Mouse (Mus musculus) neutrophil, adult 5-6 weeks (primary cell): ENCODE data around the gene Slc25a53. TPM values are rescaled to one million over a fixed set of nuclear protein-coding genes. Genes with fewer than 3 reads are reported as not detected.

ENCODE experiments used
- ATAC-seq: fragments of 151-379, 151-347 bp; 2 replicates; pipeline ENCODE4 v1.8.0; 2017; ENCODE audit warnings: mild to moderate bottlenecking, moderate TSS enrichment; ENCODE audit not compliant: insufficient number of reproducible peaks, poor library complexity, low FRiP score, severe bottlenecking; ENCODE audit errors: extremely low read depth
- total RNA-seq: library from RNA; stranded (forward); fragments of 200-1000 nt; gene quantifications from 2 replicates; pipeline ENCODE4 v1.2.3, GENCODE M21; 2017

The Slc25a53 gene
- total RNA-seq, result 18.8 and 24.4 TPM in 2 replicates

- ATAC-seq, result peak; percentile 98
Measured at GRCm38 (mm10) chrX:137038000-137038483, at the start of gene Slc25a53. Gene Slc25a53, minus strand, starts transcription at chrX:137038302.

DNA sequence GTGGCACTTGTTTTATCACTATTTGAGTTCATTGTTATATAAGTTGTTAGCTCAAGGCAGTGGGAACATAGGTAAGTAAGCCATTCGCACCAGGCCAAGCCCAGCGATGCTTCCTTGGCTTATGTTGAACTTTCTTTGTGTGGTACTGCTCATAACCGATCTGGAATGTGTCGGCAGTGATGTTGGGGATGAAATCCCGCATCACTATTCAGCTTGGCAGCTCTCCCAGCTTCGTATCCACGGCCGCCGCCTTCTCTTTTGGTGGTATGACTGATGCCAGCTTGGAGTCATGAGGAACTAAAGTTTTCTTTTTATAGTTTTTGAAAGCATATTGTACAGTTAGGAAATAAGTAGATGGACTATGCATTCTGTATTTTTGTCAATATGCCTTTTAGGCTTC, 25.1 kb upstream of the Slc25a53 start:
- no peak for ATAC-seq

GRCm38 (mm10) chrX:137049425-137050225, 11.5 kb upstream of the Slc25a53 start, which contains the start of gene Fam199x:
Gene Fam199x, plus strand, starts transcription at chrX:137049594.
- peak; percentile 100 for ATAC-seq

- ATAC-seq, result no peak
Measured at GRCm38 (mm10) chrX:137049060-137049424, 10.9 kb upstream of the Slc25a53 start.

- no peak for ATAC-seq
Measured at GRCm38 (mm10) chrX:137038502-137038901, 400 bp upstream of the Slc25a53 start.

DNA sequence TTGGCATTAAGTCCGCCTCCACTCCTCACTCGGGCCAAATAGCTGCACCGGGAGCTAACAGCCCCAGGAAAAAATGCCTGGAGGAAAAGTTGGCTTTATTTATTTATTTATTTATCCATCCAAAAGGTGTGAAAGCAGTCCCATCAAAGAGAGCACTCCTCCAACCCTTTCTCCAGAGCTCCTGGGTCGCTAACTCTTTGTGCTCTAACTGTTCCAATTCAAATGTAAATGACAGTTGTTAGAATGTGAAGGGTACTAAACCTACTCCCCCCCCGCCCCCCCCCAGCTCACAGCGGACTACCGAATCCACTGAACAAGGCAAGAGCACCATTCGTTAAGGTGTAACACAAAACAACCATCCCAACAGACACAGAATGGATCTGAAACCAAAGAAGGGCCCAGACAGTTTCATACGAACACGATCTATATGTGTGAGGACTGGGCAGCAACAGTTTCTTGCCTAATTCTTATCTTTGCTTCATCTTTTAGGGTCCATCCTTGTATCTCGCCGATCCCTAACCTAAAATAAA, 567 bp downstream of the Slc25a53 start:
- no peak for ATAC-seq

DNA sequence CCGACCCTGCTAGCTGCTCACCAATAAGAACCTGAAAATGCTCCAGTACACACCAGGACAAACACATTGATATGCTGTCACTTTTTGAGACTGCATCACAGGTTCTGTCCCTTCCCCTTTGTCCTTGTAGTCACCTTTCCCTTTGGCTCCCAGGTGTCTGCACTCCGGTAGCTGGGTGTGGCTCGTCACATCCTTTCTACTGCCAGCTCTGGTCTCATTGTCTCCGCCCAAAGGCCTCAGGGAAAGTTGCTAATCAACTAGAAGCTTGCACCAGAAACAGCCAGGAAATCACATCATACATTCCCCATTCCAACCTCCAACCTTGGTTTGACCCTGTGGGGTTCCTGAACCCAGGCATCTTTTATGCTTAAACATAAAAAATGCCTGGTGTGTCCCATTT, 3.8 kb downstream of the Slc25a53 start:
- no peak for ATAC-seq

DNA sequence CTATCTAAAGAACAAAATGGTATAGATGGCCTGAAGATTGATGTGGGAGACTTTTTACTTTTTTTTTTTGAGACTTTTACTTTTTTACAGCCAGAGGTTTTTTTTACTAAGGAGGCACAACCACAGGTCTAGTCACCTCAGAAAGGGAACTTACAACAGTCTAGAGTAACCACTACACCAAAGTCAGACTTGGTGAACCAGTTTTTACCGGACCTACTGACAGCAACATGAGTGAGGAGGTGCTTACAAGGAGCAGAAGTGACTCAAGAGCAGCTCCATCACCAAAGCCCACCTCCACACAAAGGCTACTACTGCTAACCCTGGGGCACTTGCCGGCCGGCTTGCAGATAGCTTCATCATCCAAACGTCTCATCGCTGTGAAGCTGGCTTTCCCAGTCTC, 6.4 kb downstream of the Slc25a53 start:
- ATAC-seq, result no peak

DNA sequence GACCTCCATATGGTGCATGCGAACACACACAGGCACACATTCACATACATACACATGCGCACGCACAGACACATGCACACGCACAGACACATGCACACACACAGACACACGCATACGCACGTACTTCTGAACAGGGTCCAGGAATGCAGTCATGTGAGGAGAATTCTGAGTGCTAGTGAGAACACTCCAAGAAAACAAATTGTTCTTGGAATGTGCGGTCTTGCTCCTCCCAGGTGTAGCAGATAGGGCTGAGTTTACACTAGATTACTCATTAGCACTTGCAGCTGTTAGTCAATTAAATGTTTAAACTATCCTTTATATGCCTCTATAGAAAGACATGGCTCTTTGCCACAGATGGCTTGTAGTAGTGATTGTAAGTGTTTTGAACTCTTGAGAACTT, 7.2 kb downstream of the Slc25a53 start:
- no peak for ATAC-seq

DNA sequence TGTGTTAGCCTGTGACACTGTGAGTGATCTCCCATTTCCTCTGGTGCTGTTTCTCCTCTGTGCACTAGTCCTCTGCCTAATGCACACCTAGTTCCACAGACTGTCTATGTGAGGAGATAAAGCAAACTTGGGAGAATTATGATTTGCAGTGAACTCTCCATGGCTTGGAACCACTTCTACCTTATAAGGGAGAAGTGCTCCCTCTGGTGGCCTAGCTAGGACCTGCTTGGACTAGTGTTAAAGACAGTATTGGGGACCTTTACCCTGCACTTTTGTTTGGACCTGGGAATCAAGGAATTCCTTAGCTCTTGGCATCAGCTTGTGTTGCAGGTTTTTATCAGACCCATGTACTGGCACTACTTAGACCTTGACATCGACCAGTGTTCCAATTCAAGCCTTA, 18.8 kb downstream of the Slc25a53 start:
- ATAC-seq, result peak; percentile 66; the same call in 1 of the 2 replicates

DNA sequence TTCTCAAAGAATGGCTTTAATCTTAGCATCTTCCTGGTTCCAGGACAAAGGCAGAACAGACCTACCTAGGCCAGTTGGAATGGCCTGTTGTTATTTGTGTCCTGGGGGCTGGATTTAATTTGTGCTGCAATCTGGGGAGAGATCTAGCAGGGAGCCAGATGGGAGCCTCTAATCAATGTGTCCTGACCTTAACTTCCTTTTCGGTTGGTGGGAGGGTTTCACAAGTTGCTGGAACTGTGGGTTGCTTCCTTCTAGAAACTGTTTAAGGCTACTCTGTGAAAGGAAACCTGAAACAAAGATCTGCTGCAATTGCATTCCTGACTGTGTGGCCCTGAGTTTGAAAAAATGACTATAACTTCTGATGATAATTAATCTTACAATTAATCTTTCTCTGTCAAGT, 20.4 kb downstream of the Slc25a53 start:
- no peak for ATAC-seq

GRCm38 (mm10) chrX:137015099-137015709, 22.9 kb downstream of the Slc25a53 start:
- ATAC-seq, result peak; percentile 81; the same call in 1 of the 2 replicates

DNA sequence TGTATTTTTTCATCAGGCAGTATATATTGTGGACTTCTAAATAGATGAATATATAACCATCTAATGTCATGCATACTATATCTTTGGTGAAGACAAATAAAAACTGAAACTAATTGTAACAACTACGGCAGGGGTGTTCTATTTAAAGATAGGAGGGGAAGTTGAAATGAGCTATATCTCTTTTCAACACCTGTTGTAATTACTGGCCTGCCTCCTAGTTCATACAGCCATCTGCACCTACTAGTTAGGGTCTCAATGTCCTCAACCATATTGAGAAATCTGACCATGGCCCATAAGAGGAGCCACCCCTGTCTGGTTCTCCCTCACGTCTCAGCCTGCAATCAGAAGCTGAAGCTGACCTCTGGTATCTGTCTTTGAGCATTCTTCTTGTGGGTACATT, 41.8 kb downstream of the Slc25a53 start:
- ATAC-seq, result no peak

GRCm38 (mm10) chrX:136993641-136994040, 44.5 kb downstream of the Slc25a53 start:
- no peak for ATAC-seq

DNA sequence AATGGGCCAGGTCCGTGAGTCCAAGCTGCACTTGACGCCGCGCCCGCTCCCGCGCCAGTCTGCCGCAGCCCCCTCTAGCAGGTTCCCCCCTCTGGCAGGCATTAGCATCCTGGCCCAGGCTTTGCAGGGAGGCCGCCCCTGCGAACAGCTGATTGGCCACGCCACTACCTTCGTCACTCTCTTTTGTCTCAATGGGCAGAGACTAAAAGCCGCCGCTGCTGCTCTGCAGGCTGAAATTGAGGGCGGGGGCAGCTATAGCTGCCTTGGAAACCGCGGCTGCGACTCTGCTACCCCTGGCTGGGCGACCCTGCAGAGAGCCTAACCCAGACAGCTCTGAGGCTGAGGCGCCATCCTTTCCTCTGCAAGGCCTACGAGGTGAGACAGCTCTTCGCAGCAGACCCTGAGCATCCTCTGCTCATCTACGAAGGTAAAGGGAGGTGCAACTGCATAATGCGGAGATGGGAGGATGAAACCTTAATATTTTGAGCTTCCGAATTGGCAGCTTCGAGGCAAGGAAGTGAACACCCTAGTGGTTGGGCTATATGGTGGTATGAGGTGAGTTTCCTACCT, 45.0 kb downstream of the Slc25a53 start, which contains the start of gene Zcchc18:
Gene Zcchc18, plus strand, starts transcription at position 178 of the 570 bp plus-strand sequence.
- ATAC-seq, result peak; percentile 89

DNA sequence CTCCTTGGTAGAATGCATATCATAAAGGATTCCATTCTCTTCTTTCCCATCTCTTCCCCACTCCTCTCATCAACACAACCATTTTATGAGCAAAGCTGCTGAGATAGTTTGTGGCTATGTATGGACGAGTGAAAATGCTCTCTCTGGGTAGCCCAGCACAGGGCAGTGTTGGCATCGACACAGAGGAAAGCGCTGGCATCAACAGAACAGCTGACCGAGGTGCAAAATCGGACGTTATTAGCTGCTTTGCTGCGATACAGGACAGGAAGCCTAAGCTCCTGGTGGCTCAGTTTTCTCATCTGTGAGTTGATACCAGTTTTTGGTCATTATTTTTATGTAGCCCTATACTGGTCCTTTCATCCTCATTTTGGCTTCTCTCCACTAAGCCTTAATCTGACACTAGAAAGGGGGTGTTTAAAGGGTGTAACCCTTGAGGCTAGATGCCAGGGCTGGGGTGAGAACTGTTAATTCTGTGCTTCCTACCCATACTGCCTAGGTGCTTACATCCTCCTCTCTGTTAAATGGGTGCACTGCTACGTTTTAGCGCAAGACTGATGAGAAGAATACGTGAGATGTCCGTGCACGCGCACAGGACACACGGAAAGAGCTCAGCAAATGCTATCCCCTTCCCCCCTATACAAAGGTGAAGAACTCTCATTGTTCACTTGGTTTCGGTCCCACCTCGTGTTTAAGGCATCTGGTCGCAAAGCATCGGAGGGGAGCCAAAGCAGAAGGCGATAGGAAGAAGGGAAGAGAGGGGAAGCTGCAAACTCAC, 45.7 kb downstream of the Slc25a53 start:
- ATAC-seq, result peak; percentile 45

- ATAC-seq, result 0 out of 2 replicates have a peak, but pooled peaks have one; percentile 24
Measured at GRCm38 (mm10) chrX:136991274-136991673, 46.8 kb downstream of the Slc25a53 start.

GRCm38 (mm10) chrX:136986039-136986438, 52.1 kb downstream of the Slc25a53 start:
- ATAC-seq, result peak; percentile 90

DNA sequence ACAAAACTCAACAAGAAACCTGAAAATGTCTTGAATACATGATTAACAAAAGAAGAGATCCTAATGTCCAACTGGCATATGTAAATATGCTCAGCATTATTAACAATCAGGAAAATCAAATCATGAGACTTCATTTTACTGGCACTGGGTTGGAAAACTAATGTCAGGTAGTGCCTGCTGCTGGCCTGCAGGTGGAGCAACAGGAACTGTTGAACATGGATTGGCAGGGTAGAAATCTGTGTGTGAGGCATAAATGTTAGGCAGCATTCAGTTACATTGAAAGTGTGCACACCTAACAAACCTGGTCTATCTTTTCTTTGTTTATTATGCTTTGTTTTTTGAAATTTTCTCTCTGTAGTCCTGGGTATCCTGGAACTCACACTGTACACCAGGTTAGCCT, 59.5 kb downstream of the Slc25a53 start:
- ATAC-seq, result peak; percentile 64; the same call in 1 of the 2 replicates
